Mouse (Mus musculus) T-helper 17 cell (primary cell): ENCODE measurements around the gene C1qc.

Experiments used
- in situ Hi-C, 2 experiments: fragments of 300-600 bp; cut with MboI, MseI; formaldehyde crosslinking; loops; 1 replicate in 1 of 2; 2 replicates in 1 of 2; pipeline ENCODE4 v1.15.1; 2025; ENCODE audit warnings: high pct_unique_total_duplicates in 2 of 2

Gene C1qc

DNA sequence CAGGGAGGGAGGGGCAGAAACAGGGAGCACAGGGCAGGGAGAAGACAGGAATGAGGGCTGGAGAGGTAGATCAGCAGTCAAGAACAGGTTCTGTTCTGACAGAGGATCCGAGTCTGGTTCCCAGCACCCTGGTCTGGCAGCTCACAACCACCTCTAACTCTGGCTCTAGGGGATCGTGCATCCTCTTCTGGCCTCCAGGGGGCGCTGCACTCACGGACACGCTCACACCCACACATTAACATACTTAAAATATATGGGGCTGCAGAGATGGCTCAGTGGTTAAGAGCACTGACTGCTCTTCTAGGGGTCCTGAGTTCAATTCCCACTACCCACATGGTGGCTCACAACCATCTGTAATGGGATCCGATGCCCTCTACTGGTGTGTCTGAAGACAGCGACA is 32.8 kb downstream of the C1qc start:
- in situ Hi-C loops, result no loop called here

DNA sequence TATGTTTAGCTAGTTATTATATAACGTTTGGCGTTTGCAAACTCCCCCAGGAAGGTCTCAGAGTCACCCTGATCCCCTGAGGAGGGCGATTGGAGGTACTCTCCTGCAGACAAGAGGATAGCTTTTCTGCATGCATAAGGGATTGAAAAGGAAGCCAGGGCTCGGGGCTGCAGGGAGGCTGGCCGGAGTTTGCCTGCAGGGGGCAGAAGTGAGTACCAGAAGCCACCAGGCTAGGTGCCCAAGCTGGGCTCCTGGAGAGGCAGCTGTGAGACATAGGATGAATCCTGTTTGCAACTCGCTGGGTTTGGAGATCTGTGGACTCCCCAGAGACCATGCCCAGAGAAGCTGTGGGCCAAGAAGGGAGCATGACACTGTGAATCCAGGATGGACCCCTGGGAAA is 37.8 kb downstream of the C1qc start:
- in situ Hi-C loops, result no loop called here

DNA sequence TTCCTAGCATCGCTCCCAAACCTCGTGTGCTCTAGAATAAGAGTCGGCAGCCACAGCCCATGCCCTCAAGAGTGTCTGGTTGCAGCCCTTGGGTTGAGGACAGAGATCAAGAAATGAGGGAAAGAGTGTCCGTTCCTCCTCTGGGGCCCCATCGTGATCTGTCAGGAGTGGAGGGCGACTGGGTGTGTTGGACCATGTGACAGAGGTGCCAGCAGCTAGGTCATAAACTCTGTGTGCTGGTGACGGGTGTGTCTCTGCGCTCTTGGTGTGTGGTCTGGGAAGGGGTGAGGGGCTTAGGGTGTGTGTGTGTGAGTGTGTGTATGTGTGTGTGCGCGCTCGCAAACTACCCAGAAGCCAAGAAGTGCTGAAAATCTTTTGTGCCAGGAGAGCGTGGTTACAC is 39.9 kb downstream of the C1qc start:
- in situ Hi-C loops, result no loop called here

DNA sequence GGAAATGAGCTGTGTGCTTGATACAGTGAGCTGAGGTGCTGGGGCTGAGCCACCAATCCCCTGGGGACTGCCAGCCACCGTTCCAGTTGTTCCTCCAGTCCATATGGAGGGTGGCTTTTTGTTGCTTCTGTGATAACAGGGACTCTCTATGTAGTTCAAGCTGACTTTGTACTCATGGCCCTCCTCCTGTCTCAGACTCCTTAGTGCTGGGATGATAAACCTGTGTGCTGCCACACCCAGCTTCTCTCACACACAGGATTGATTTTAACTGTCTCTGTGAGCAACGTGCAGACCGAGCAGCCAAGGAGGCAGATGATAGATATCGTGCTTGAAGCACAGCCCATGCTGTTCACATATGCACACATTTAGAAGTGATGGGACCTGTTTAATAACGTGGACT is 40.7 kb downstream of the C1qc start:
- in situ Hi-C loops, result no loop called here

DNA sequence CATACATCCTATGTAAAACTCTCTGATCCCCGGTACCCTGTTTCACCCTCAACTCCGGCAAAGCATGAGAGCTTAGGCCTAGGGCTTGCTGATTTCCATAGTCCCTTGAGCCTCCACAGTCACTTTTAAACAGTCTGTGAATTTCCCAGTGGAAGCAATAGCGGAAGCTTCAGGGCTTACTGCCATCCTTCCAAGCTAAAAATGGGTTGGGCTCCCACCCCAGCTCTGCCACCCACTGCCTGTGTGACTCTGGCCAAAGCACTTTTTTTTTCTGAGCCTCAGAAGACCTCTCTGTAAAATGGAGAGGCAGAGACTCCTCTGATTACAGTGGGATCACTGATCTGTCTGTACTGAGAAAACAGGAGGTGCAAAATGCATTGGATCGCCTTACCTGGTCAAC is 44.3 kb downstream of the C1qc start:
- in situ Hi-C loops, result no loop called here

DNA sequence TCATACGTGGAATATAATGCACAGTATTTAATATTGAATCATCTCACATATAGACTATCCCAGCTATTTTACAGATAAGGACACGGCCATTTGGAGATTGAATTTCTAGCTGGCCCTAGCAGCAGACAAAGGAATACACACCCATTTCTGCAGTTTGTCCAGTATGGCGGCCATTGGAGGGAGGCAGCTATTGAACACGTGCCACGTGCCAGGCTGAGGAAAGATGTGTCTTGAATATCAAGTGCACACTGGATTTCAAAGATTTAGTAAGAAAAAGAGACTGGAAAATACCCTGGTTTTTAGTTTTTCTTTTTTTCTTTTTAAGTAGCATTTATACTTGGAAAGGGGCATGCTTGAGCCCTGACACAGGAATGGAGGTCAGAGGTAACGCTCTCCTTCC is 45.7 kb downstream of the C1qc start:
- in situ Hi-C loops, result no loop called here

DNA sequence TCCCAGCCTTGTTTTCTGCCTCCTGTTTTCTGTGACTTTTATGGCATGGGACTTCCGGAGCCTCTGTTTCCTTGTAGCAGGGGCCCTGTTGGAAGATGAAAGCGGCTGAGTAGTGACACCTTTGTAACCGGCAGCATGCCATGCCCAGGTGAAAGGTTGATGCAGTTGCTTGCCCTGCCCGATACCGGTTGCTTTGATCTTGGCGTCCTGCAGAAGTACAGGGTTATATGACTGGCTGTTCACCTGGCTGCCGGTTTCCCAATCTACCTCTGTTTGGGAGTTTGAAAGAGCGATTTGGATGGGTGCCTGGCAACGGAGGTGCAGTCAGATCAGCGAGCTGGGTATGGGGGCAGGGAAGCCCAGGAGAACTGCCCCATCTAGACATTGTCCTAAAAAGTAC is 50.1 kb downstream of the C1qc start:
- in situ Hi-C loops, result loop anchor here (5.0 kb wide), 2 partner anchors 161 to 166 kb away; no protein-coding TSS in a partner anchor

DNA sequence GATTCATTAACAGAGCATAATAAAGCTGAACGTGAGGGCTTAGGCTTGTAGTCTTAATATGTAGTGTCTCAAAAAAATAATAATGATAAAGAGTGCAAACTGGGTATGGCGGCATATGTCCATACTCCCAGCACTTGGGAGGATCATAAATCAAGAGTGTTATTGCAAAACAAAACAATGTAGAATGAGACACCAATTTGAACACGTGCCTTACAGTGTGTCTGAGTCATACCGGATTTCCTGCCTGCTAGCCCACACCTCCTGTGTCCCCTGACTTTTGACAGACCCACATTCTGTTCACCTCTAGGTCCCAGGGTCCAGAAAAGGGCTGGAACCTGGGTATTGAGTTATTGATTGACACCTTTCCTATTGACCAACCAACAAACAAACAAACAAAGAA is 50.8 kb downstream of the C1qc start:
- in situ Hi-C loops, result loop anchor here (5.0 kb wide), 2 partner anchors 160 to 165 kb away; no protein-coding TSS in a partner anchor

DNA sequence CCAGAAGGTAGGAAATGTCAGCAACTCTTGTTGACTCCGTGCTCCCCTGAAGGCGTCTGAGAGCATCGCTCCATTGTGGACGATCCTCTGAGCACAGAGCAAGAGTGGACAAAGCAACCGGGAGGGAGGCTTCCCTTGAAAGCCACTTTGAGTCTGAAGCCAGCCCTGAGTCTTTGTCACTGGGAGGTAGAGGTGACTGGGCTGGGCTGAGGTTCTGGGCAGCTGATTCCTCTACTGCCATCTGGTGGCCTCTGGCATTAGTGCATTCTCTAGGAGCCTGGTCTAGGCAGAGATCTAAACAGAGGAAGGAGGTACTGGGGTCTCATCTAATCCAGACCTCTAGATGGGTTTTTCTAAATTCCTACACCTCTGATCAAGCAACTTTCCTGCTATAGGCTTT is 51.8 kb downstream of the C1qc start:
- in situ Hi-C loops, result loop anchor here (5.0 kb wide), 2 partner anchors 159 to 164 kb away; no protein-coding TSS in a partner anchor
